Mouse (Mus musculus) ES-E14 (cell line): ENCODE measurements at regions not wholly inside any gene's neighbourhood (a gene's known extent, or its start where the extent isn't known, plus 50 kb on each side); places are given as distances from the start of the nearest gene placed in this dataset.
A peak's percentile ranks its signal among the peaks of the same experiment; 100 is the strongest.

Source experiments
- DNase-seq: peaks from one replicate; pipeline ENCODE4 v3.0.0-alpha.2; 2013; ENCODE audit warnings: low read depth, low spot score
- H3K27ac ChIP-seq: 2 replicates; pipeline ENCODE4 v1.5.1; 2012; ENCODE audit warnings: low read depth, mild to moderate bottlenecking, low read length, moderate library complexity, mixed read lengths; ENCODE audit not compliant: poor library complexity, insufficient read depth, severe bottlenecking
- H3K36me3 ChIP-seq: 2 replicates; pipeline ENCODE4 v1.6.1; 2012; ENCODE audit warnings: mild to moderate bottlenecking, low read length, moderate library complexity, mixed read lengths; ENCODE audit not compliant: control insufficient read depth, poor library complexity, insufficient read depth, severe bottlenecking
- H3K4me1 ChIP-seq, 2 experiments: fragments of 150-350 bp in 1 of 2; sonication (generic) in 1 of 2; 2 replicates each; pipeline ENCODE4 v1.6.1; 2012; ENCODE audit warnings: low read length in 2 of 2, mild to moderate bottlenecking in 1 of 2, mixed read lengths in 1 of 2; ENCODE audit not compliant: control insufficient read depth in 2 of 2, insufficient read depth in 2 of 2, poor library complexity in 1 of 2
- H3K4me3 ChIP-seq, 2 experiments: fragments of 150-350 bp in 1 of 2; sonication (generic) in 1 of 2; 2 replicates each; pipeline ENCODE4 v1.5.1; 2012; ENCODE audit warnings: low read length in 2 of 2, low read depth in 1 of 2, mild to moderate bottlenecking in 1 of 2, mixed read lengths in 1 of 2; ENCODE audit not compliant: insufficient read depth in 1 of 2, poor library complexity in 1 of 2, severe bottlenecking in 1 of 2
- H3K9ac ChIP-seq: 2 replicates; pipeline ENCODE4 v1.6.1; 2012; ENCODE audit warnings: low read depth, mild to moderate bottlenecking, low read length, mixed read lengths; ENCODE audit not compliant: poor library complexity, insufficient read depth, severe bottlenecking
- H3K9me3 ChIP-seq: fragments of 150-350 bp; sonication (generic); 2 replicates; pipeline ENCODE4 v1.6.1; 2012; ENCODE audit warnings: low read depth, mild to moderate bottlenecking, low read length; ENCODE audit not compliant: control insufficient read depth, insufficient read depth
- CHD2 ChIP-seq: IDR thresholded peaks from 2 replicates; pipeline ENCODE4 v1.6.1; 2014; ENCODE audit warnings: mild to moderate bottlenecking, low read depth, low read length, inconsistent platforms
- HCFC1 ChIP-seq: IDR thresholded peaks from 2 replicates; pipeline ENCODE4 v1.6.1; 2012; ENCODE audit warnings: low read length, inconsistent platforms, borderline replicate concordance; ENCODE audit not compliant: insufficient read depth
- MAFK ChIP-seq: IDR thresholded peaks from 2 replicates; pipeline ENCODE4 v1.6.1; 2014; ENCODE audit warnings: mild to moderate bottlenecking, low read depth, low read length, inconsistent platforms; ENCODE audit not compliant: insufficient read depth
- ZC3H11A ChIP-seq: IDR thresholded peaks from 2 replicates; pipeline ENCODE4 v1.6.1; 2012; ENCODE audit warnings: low read depth, mild to moderate bottlenecking, inconsistent platforms, low read length, borderline replicate concordance
- ZNF384 ChIP-seq: IDR thresholded peaks from 2 replicates; pipeline ENCODE4 v1.6.1; 2012; ENCODE audit warnings: low read depth, low read length, inconsistent platforms
- in situ Hi-C, 2 experiments: fragments of 600-800 bp; cut with MboI; formaldehyde crosslinking; loops; one replicate each; pipeline ENCODE4 v1.15.1; 2025; ENCODE audit warnings: low sequenced_read_pairs in 2 of 2, inconsistent platforms in 1 of 2; ENCODE audit not compliant: unreplicated experiment in 2 of 2

DNA sequence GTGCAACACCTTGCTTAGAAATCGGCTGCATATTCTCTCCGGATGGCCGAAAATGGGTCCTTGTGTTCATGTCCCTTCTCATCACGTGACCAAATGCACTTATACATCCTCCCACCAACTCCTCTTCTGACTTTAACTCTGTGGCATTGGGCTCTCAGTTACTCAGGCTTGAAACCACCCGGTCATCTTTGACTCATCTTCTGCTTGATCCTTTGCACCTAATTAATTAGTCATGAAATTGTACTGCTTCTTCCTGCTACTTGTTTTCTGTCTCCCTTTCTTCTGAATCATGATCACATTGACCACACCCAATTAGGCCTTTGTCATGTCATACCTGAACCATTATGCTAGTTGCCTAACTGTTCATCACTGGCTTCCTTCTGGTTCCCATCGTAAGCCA, 208.4 kb upstream of the Fam241a start:
- Histone ChIP-seq H3K9ac (no peak overlapping the region), H3K4me3 (no peak overlapping the region), H3K27ac (no peak overlapping the region), H3K36me3 (no peaks in the 10 kb centered on the region), H3K9me3 (no peaks in the 10 kb centered on the region), H3K4me1 (no peaks in the 10 kb centered on the region)
- in situ Hi-C loops = no loop called here
- TF ChIP-seq ZC3H11A = no peak
- no peak for DNase-seq

GRCm38 (mm10) chr3:128093046-128093445, 196.9 kb upstream of the Fam241a start:
- H3K4me3 ChIP-seq = no peak overlapping the region
- no peaks in the 10 kb centered on the region for H3K9me3 ChIP-seq
- no peaks in the 10 kb centered on the region for H3K4me1 ChIP-seq
- no peaks in the 10 kb centered on the region for H3K36me3 ChIP-seq
- H3K9ac ChIP-seq = no peak overlapping the region
- no peak for DNase-seq
- H3K27ac ChIP-seq = no peak overlapping the region
- no peak for TF ChIP-seq MAFK
- TF ChIP-seq ZC3H11A = no peak
- TF ChIP-seq HCFC1 = no peak
- TF ChIP-seq CHD2 = no peak
- no peak for TF ChIP-seq ZNF384
- in situ Hi-C loops = no loop called here

- Histone ChIP-seq H3K4me3 (no peak overlapping the region), H3K27ac (no peak overlapping the region), H3K9ac (no peak overlapping the region), H3K9me3 (no peaks in the 10 kb centered on the region), H3K36me3 (no peaks in the 10 kb centered on the region), H3K4me1 (no peaks in the 10 kb centered on the region)
- peak; percentile 28 for DNase-seq
- in situ Hi-C loops = loop anchor here in 1 of 2 experiments (10.0 kb wide), 1 partner anchor 247 kb away; no protein-coding TSS in a partner anchor
- TF ChIP-seq ZC3H11A = peak; percentile 58; the same call in 1 of the 2 replicates
- no peak for TF ChIP-seq HCFC1
- no peak for TF ChIP-seq ZNF384
Observed at GRCm38 (mm10) chr3:128088207-128088606, 192.1 kb upstream of the Fam241a start.

DNA sequence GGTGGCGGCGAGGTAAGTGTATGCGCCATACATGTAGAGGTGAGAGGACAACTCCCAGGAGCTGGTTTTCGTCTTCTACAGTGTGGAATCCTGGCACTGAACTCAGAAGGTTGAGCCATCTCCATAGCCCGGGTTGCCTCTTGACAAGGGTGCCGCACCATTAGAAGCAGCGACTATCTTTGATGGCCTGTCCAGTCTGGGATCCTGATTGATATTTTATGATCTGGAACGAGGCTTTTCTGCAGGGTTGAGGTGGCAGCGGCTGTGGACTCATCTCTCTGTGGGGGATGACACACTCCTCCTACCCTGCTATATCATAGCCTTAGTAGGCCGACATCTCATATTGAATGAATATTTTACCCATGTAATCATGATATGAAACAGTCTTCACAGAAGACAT, 191.0 kb upstream of the Fam241a start:
- TF ChIP-seq MAFK (no peak), ZNF384 (no peak)
- no peaks in the 10 kb centered on the region for H3K4me1 ChIP-seq
- no peaks in the 10 kb centered on the region for H3K9me3 ChIP-seq
- in situ Hi-C loops = loop anchor here in 1 of 2 experiments (10.0 kb wide), 1 partner anchor 248 kb away; no protein-coding TSS in a partner anchor
- H3K36me3 ChIP-seq = no peaks in the 10 kb centered on the region
- DNase-seq = no peak
- H3K9ac ChIP-seq = no peak overlapping the region
- no peak overlapping the region for H3K4me3 ChIP-seq
- no peak overlapping the region for H3K27ac ChIP-seq

- in situ Hi-C loops = loop anchor here in 1 of 2 experiments (10.0 kb wide), 1 partner anchor 252 kb away; no protein-coding TSS in a partner anchor
- Histone ChIP-seq H3K36me3 (no peaks in the 10 kb centered on the region), H3K4me3 (no peak overlapping the region), H3K27ac (no peak overlapping the region), H3K4me1 (no peaks in the 10 kb centered on the region), H3K9me3 (no peaks in the 10 kb centered on the region), H3K9ac (no peak overlapping the region)
- TF ChIP-seq ZNF384 (no peak), HCFC1 (no peak), ZC3H11A (no peak), CHD2 (no peak), MAFK (no peak)
- DNase-seq = no peak
Observed at GRCm38 (mm10) chr3:128082463-128082862, 186.3 kb upstream of the Fam241a start.
